Comparison of ENCODE assay signal across 8 mouse cellular contexts in genomic region chr4:88438990-88439329, GRCm38 (mm10). TPM values are rescaled to one million over a fixed set of nuclear protein-coding genes. Genes with fewer than 3 reads are reported as not detected.
DNase-seq lines count a peak whose midpoint lies in the region; ATAC-seq lines count a peak whose summit lies in the region.

No protein-coding gene starts in this region.

- WGBS in heart, embryonic 15.5 days, result 12% methylated on average over 4 of the region's 4 CpGs
- WGBS in embryonic facial prominence, embryonic 10.5 days, result 22% methylated on average over 4 of the region's 4 CpGs
- whole genome bisulfite sequencing in intestine, embryonic 14.5 days, result 10% methylated on average over 4 of the region's 4 CpGs
- WGBS in midbrain, embryonic 13.5 days, result 15% methylated on average over 4 of the region's 4 CpGs

- H3K36me3 ChIP-seq in heart, embryonic 15.5 days, result no peaks in the 10 kb centered on the region
- no peaks in the 10 kb centered on the region for H3K36me3 ChIP-seq in embryonic facial prominence, embryonic 10.5 days (replicated peaks)
- no peaks in the 10 kb centered on the region for H3K36me3 ChIP-seq in intestine, embryonic 14.5 days (ENCODE audit: control insufficient read depth, insufficient read depth, low read length)
- no peaks in the 10 kb centered on the region for H3K36me3 ChIP-seq in midbrain, embryonic 13.5 days

- H3K4me2 ChIP-seq in heart, embryonic 15.5 days, result peak overlapping the region; percentile 73
- H3K4me2 ChIP-seq in intestine, embryonic 14.5 days (ENCODE audit: low read length), result peak overlapping the region; percentile 77
- H3K4me2 ChIP-seq in midbrain, embryonic 13.5 days (replicated peaks), result peak overlapping the region; percentile 61

- H3K4me3 ChIP-seq in heart, embryonic 15.5 days, result peak overlapping the region; percentile 53
- peak overlapping the region; percentile 55 for H3K4me3 ChIP-seq in embryonic facial prominence, embryonic 10.5 days
- peak overlapping the region; percentile 41 for H3K4me3 ChIP-seq in intestine, embryonic 14.5 days (ENCODE audit: low read depth, low read length)
- H3K4me3 ChIP-seq in midbrain, embryonic 13.5 days (replicated peaks), result peak overlapping the region; percentile 33

- ATAC-seq in heart, embryonic 15.5 days (replicated peaks; ENCODE audit: insufficient number of reproducible peaks, insufficient read depth, low FRiP score, low read depth), result no peak
- peak; percentile 22; the same call in 1 of the 2 replicates for ATAC-seq in intestine, embryonic 14.5 days (replicated peaks; ENCODE audit: low FRiP score, low TSS enrichment, low read depth)
- peak; percentile 66 for ATAC-seq in midbrain, embryonic 13.5 days
- ATAC-seq in granulocyte monocyte progenitor cell, adult 5-6 weeks (replicated peaks; ENCODE audit: poor library complexity, severe bottlenecking), result no peak
- ATAC-seq in erythroid progenitor cell, adult 5-6 weeks (replicated peaks; ENCODE audit: low FRiP score, poor library complexity, severe bottlenecking), result no peak

- DNase-seq in heart, adult 11 months, result no peak
- no peak for DNase-seq in embryonic facial prominence, embryonic 10.5 days (ENCODE audit: low spot score)
- no peak for DNase-seq in intestine, embryonic 14.5 days (ENCODE audit: low spot score)
- DNase-seq in layer of hippocampus, adult 9-11 months, result no peak

- peaks cover 17% of the 10 kb centered on the region for H3K4me1 ChIP-seq in heart, embryonic 15.5 days (replicated peaks)
- H3K4me1 ChIP-seq in embryonic facial prominence, embryonic 10.5 days, result peaks cover 31% of the 10 kb centered on the region
- peaks cover 30% of the 10 kb centered on the region for H3K4me1 ChIP-seq in intestine, embryonic 14.5 days (replicated peaks; ENCODE audit: control insufficient read depth, insufficient read depth, low read length)
- peaks cover 14% of the 10 kb centered on the region for H3K4me1 ChIP-seq in midbrain, embryonic 13.5 days (replicated peaks)

- H3K27me3 ChIP-seq in heart, embryonic 15.5 days, result no peaks in the 10 kb centered on the region
- no peaks in the 10 kb centered on the region for H3K27me3 ChIP-seq in embryonic facial prominence, embryonic 10.5 days (replicated peaks; ENCODE audit: low read depth, poor library complexity, severe bottlenecking)
- H3K27me3 ChIP-seq in intestine, embryonic 14.5 days (replicated peaks; ENCODE audit: control insufficient read depth, insufficient read depth, low read length), result no peaks in the 10 kb centered on the region
- H3K27me3 ChIP-seq in midbrain, embryonic 13.5 days, result no peaks in the 10 kb centered on the region

- H3K9me3 ChIP-seq in heart, embryonic 15.5 days (replicated peaks), result no peaks in the 10 kb centered on the region
- no peaks in the 10 kb centered on the region for H3K9me3 ChIP-seq in embryonic facial prominence, embryonic 10.5 days
- H3K9me3 ChIP-seq in intestine, embryonic 14.5 days (ENCODE audit: control insufficient read depth, low read length), result no peaks in the 10 kb centered on the region
- no peaks in the 10 kb centered on the region for H3K9me3 ChIP-seq in midbrain, embryonic 13.5 days

- no peak overlapping the region for H3K27ac ChIP-seq in heart, embryonic 15.5 days
- H3K27ac ChIP-seq in embryonic facial prominence, embryonic 10.5 days (replicated peaks), result peak overlapping the region; percentile 83
- no peak overlapping the region for H3K27ac ChIP-seq in intestine, embryonic 14.5 days (ENCODE audit: low read depth)
- H3K27ac ChIP-seq in midbrain, embryonic 13.5 days, result no peak overlapping the region

- peak overlapping the region; percentile 53; the same call in 1 of the 2 replicates for H3K9ac ChIP-seq in heart, embryonic 15.5 days
- peak overlapping the region; percentile 57 for H3K9ac ChIP-seq in intestine, embryonic 14.5 days (ENCODE audit: low read length)
- no peak overlapping the region for H3K9ac ChIP-seq in midbrain, embryonic 13.5 days (replicated peaks)

RNA-seq across cellular contexts. Expression of gene Hacd4, which starts 0.2 kb away (rescaled TPM):
- polyA plus RNA-seq in heart, embryonic 15.5 days (2015; fragmentation: Nextera tagmentation; extraction: Ambion mirVana), result 7.9 and 9.4 TPM in 2 replicates
- polyA plus RNA-seq in embryonic facial prominence, embryonic 10.5 days (2016; fragmentation: Nextera tagmentation; extraction: Ambion mirVana), result 3.5 and 3.7 TPM in 2 replicates
- 16.7 and 19.4 TPM in 2 replicates for polyA plus RNA-seq in intestine, embryonic 14.5 days (2014; fragmentation: Nextera tagmentation; extraction: Ambion mirVana)
- 3.1 and 3.4 TPM in 2 replicates for polyA plus RNA-seq in midbrain, embryonic 13.5 days (2015; fragmentation: Nextera tagmentation; extraction: Ambion mirVana)
- total RNA-seq in granulocyte monocyte progenitor cell, adult 5-6 weeks (2014; fragmentation: Nextera tagmentation), result 1.8 and 4.9 TPM in 2 replicates
- total RNA-seq in granulocyte monocyte progenitor cell, adult 5-6 weeks (2017), result 2.7 and 2.8 TPM in 2 replicates
- total RNA-seq in erythroid progenitor cell, adult 5-6 weeks (2015; ENCODE audit: low replicate concordance), result 4.2 and 10.1 TPM in 2 replicates
- 3.2 and 4.6 TPM in 2 replicates for total RNA-seq in erythroid progenitor cell, adult 5-6 weeks (2017; ENCODE audit: low replicate concordance)

Comparison
In these comparisons a context has a peak if more than half of its experiments do, and no peak if none do; other contexts are left out.
1. ATAC-seq: peak in intestine, embryonic 14.5 days (single experiment) and midbrain, embryonic 13.5 days (single experiment); none in heart, embryonic 15.5 days (single experiment), granulocyte monocyte progenitor cell, adult 5-6 weeks (single experiment) and erythroid progenitor cell, adult 5-6 weeks (single experiment).
2. Peak in every context shown above with its lines, with median percentiles within 50 percentile points of each other: H3K4me2 ChIP-seq and H3K4me3 ChIP-seq.